Mouse (Mus musculus) E14TG2a.4 (cell line): ENCODE measurements around the gene Dsn1.

Source experiments
- CTCF ChIP-seq: conservative IDR thresholded peaks from 2 replicates; pipeline ENCODE4 v1.5.1; 2014; ENCODE audit warnings: low read length
- POU5F1 ChIP-seq: IDR thresholded peaks from 2 replicates; pipeline ENCODE4 v1.6.1; 2014; ENCODE audit warnings: low read length, borderline replicate concordance

GRCm38 (mm10) chr2:156974967-156975366 lies 32.0 kb downstream of the Dsn1 start:
- TF ChIP-seq CTCF (no peak), POU5F1 (no peak)
